Mouse (Mus musculus): ENCODE measurements at regions not wholly inside any gene's neighbourhood (a gene's known extent, or its start where the extent isn't known, plus 50 kb on each side); places are given as distances from the start of the nearest gene placed in this dataset.

DNA sequence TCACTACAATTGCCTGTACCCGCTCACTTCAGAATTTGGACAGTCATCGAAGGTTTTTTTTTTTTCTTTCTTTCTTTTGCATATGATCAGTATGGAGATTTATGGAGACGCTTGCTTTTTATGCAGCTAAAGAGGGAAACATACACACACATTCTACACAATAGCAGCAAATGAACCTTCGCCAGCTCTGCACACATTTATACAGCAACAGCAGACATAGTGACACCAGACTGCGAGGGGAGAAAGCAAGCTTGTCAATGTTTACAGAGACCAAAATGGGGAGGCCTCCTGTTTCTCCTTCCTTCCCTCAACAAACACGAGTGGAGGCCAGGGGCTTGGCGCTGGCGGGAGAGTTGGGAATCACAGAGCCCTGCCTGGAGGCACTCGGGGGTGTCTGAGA, 202.8 kb upstream of the 3110018I06Rik start:
- TF ChIP-seq TAL1 (IDR thresholded peaks at IDR 0.05; ENCODE audit: low read length) (no peak), GATA1 (IDR thresholded peaks at IDR 0.05; ENCODE audit: low read length) (no peak)
